Mouse (Mus musculus): Measurements from ENCODE around the gene Sox2. TPM values are rescaled to one million over a fixed set of nuclear protein-coding genes. Genes with fewer than 3 reads are reported as not detected.

Sox2 gene
- polyA plus RNA-seq (2012; rRNA removed): 0.46 and 0.54 TPM in 2 replicates

DNA sequence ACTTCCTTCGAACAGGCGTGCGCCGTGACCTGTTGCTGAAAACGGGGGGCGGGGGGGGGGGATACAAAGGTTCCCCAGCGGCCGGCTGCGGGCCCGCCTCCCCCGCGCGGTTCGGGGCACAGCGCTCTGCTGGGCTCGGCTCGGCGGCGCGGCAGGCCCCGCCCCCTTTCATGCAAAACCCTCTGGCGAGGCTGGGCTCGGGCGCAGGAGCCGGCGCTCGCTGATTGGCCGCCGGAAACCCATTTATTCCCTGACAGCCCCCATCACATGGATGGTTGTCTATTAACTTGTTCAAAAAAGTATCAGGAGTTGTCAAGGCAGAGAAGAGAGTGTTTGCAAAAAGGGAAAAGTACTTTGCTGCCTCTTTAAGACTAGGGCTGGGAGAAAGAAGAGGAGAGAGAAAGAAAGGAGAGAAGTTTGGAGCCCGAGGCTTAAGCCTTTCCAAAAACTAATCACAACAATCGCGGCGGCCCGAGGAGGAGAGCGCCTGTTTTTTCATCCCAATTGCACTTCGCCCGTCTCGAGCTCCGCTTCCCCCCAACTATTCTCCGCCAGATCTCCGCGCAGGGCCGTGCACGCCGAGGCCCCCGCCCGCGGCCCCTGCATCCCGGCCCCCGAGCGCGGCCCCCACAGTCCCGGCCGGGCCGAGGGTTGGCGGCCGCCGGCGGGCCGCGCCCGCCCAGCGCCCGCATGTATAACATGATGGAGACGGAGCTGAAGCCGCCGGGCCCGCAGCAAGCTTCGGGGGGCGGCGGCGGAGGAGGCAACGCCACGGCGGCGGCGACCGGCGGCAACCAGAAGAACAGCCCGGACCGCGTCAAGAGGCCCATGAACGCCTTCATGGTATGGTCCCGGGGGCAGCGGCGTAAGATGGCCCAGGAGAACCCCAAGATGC is at the start of gene Sox2:
Gene Sox2 (plus strand): TSS at position 680 of the 895 bp plus-strand sequence.

Data from colon, adult 2 months (tissue).